Mouse (Mus musculus) cerebellum, postnatal 36 days (tissue): Measurements from ENCODE around the gene Gm10197.
A peak's percentile ranks its signal among the peaks of the same experiment; 100 is the strongest.

ENCODE experiments used
- DNase-seq, 2 experiments: peaks; one replicate each; pipeline ENCODE4 v3.0.0; 2021 to 2022; ENCODE audit warnings: mixed read lengths in 2 of 2

Gene Gm10197

GRCm38 (mm10) chr19:53393646-53394045 is 22.1 kb upstream of the Gm10197 start:
- no peak for DNase-seq

- no peak for DNase-seq
These were observed 21.3 kb upstream of the Gm10197 start for GRCm38 (mm10) chr19:53392781-53393343.

GRCm38 (mm10) chr19:53391787-53392186 is 20.2 kb upstream of the Gm10197 start:
- no peak for DNase-seq

- DNase-seq, result no peak
These were observed 19.8 kb upstream of the Gm10197 start for GRCm38 (mm10) chr19:53391386-53391785.

GRCm38 (mm10) chr19:53390495-53391007 is 19.0 kb upstream of the Gm10197 start, which contains the start of gene Smndc1:
Smndc1 (minus strand) TSS chr19:53390578.
- peak; percentile 99 to 100 for DNase-seq

GRCm38 (mm10) chr19:53389851-53390431 is 18.4 kb upstream of the Gm10197 start:
- peak in 1 of 2 experiments; percentile 59 for DNase-seq

GRCm38 (mm10) chr19:53389417-53389816 is 17.9 kb upstream of the Gm10197 start:
- DNase-seq, result no peak

- no peak for DNase-seq
These were observed 11.8 kb upstream of the Gm10197 start for GRCm38 (mm10) chr19:53383336-53383735.

GRCm38 (mm10) chr19:53378421-53378820 is 6.9 kb upstream of the Gm10197 start:
- DNase-seq, result no peak

GRCm38 (mm10) chr19:53377652-53378051 is 6.1 kb upstream of the Gm10197 start:
- DNase-seq, result no peak

- no peak for DNase-seq
These were observed 4.2 kb upstream of the Gm10197 start for GRCm38 (mm10) chr19:53375816-53376215.

GRCm38 (mm10) chr19:53375299-53375698 is 3.7 kb upstream of the Gm10197 start:
- DNase-seq, result no peak

- no peak for DNase-seq
These were observed 2.0 kb upstream of the Gm10197 start for GRCm38 (mm10) chr19:53373570-53373969.

GRCm38 (mm10) chr19:53370233-53370632 is 1.3 kb downstream of the Gm10197 start:
- DNase-seq, result no peak

GRCm38 (mm10) chr19:53369469-53370043 is 2.0 kb downstream of the Gm10197 start:
- DNase-seq, result peak; percentile 86 to 93

- DNase-seq, result no peak
These were observed 4.7 kb downstream of the Gm10197 start for GRCm38 (mm10) chr19:53366881-53367280.

GRCm38 (mm10) chr19:53366057-53366775 is 5.3 kb downstream of the Gm10197 start:
- DNase-seq, result no peak

GRCm38 (mm10) chr19:53364963-53365362 is 6.6 kb downstream of the Gm10197 start:
- DNase-seq, result peak; percentile 63 to 67

- no peak for DNase-seq
These were observed 7.0 kb downstream of the Gm10197 start for GRCm38 (mm10) chr19:53364551-53364950.

GRCm38 (mm10) chr19:53362967-53363366 is 8.6 kb downstream of the Gm10197 start:
- DNase-seq, result peak in 1 of 2 experiments; percentile 59

GRCm38 (mm10) chr19:53360265-53360958 is 11.2 kb downstream of the Gm10197 start:
- peak; percentile 51 to 74 for DNase-seq

GRCm38 (mm10) chr19:53359160-53360033 is 12.2 kb downstream of the Gm10197 start:
- peak; percentile 88 for DNase-seq
